ENCODE assay signal across 14 mouse cellular contexts in genomic region chr7:29725461-29726142, GRCm38 (mm10). TPM values are rescaled to one million over a fixed set of nuclear protein-coding genes. Genes with fewer than 3 reads are reported as not detected.
DNase-seq lines count a peak whose midpoint lies in the region; ATAC-seq and TF ChIP-seq lines count a peak whose summit lies in the region.
"Not testable (repeated sequence)": the region's sequence is repeated elsewhere in the genome, so short reads cannot be mapped to it uniquely, and the experiment has no call there.
"Had no signal": no experiment of that assay in that cellular context is flagged by ENCODE, and none has a peak within 500 bp of the region (broad histone marks: within the 10 kb centered on the region; RNA-seq: fewer than 3 reads in every experiment).

No protein-coding gene starts in this region.

- peak; percentile 6 for DNase-seq in MEL (ENCODE audit: low read depth, low spot score)
- DNase-seq in embryo, embryonic 11.5 days (ENCODE audit: low read depth, low spot score), result peak; percentile 14
- DNase-seq in limb, embryonic 11.5 days (ENCODE audit: low spot score), result peak; percentile 29
- peak; percentile 4 for DNase-seq in lung, postnatal 0 days (ENCODE audit: low spot score)
- peak; percentile 31 for DNase-seq in neural tube, embryonic 11.5 days (ENCODE audit: low spot score)
- DNase-seq in testis, postnatal 10 days (ENCODE audit: low spot score), result peak; percentile 61

- not testable (repeated sequence) for H3K27me3 ChIP-seq in MEL (ENCODE audit: control insufficient read depth in 1 of 2, insufficient read depth in 2 of 2, low read length in 2 of 2); hindbrain, embryonic 15.5 days; limb, embryonic 11.5 days (ENCODE audit: control insufficient read depth, insufficient read depth, low read length); lung, postnatal 0 days (replicated peaks; ENCODE audit: insufficient read depth, low read length); neural tube, embryonic 11.5 days (ENCODE audit: control insufficient read depth, insufficient read depth, low read length)

- peak; percentile 65 for ATAC-seq in granulocyte monocyte progenitor cell, adult 5-6 weeks (replicated peaks; ENCODE audit: poor library complexity, severe bottlenecking)
- ATAC-seq in hindbrain, embryonic 15.5 days (ENCODE audit: low FRiP score, low read depth); limb, embryonic 11.5 days (ENCODE audit: insufficient number of reproducible peaks, low FRiP score, low TSS enrichment, low read depth); lung, postnatal 0 days; neural tube, embryonic 11.5 days (ENCODE audit: insufficient read depth, low FRiP score, low TSS enrichment): not testable (repeated sequence)

- H3K9ac ChIP-seq in MEL (ENCODE audit: control insufficient read depth, low read depth, low read length, poor library complexity, severe bottlenecking); hindbrain, embryonic 15.5 days; limb, embryonic 11.5 days (ENCODE audit: low read length); lung, postnatal 0 days (replicated peaks; ENCODE audit: low read depth); neural tube, embryonic 11.5 days (ENCODE audit: low read length): not testable (repeated sequence)

- not testable (repeated sequence) for H3K4me1 ChIP-seq in MEL (ENCODE audit: control insufficient read depth in 1 of 2, insufficient read depth in 2 of 2, low read length in 2 of 2); hindbrain, embryonic 15.5 days (replicated peaks); limb, embryonic 11.5 days (ENCODE audit: control insufficient read depth, insufficient read depth, low read length); lung, postnatal 0 days (ENCODE audit: insufficient read depth, low read depth, low read length); neural tube, embryonic 11.5 days (ENCODE audit: control insufficient read depth, insufficient read depth, low read length)

- 33% methylated on average over 17 of the region's 17 CpGs for WGBS in hindbrain, embryonic 15.5 days
- 22% methylated on average over 16 of the region's 17 CpGs for WGBS in limb, embryonic 11.5 days
- 30% methylated on average over 16 of the region's 17 CpGs for WGBS in lung, postnatal 0 days
- 32% methylated on average over 16 of the region's 17 CpGs for WGBS in neural tube, embryonic 11.5 days

- TF ChIP-seq EP300 in MEL (IDR thresholded peaks at IDR 0.05; ENCODE audit: low read depth in 1 of 2, low read length in 2 of 2); lung, postnatal 0 days (IDR thresholded peaks at IDR 0.05): not testable (repeated sequence)

- TF ChIP-seq RAD21 in MEL (IDR thresholded peaks at IDR 0.05; ENCODE audit: low read depth, low read length), result not testable (repeated sequence)

- TF ChIP-seq CTCF in MEL (IDR thresholded peaks at IDR 0.05 in 2 of 3, conservative IDR thresholded peaks at IDR 0.05 in 1 of 3; ENCODE audit: control insufficient read depth in 1 of 3, insufficient read depth in 1 of 3, low read depth in 2 of 3, low read length in 3 of 3, poor library complexity in 1 of 3, severe bottlenecking in 1 of 3); lung, postnatal 0 days (IDR thresholded peaks at IDR 0.05): not testable (repeated sequence)

- H3K4me2 ChIP-seq in hindbrain, embryonic 15.5 days, result peak overlapping the region; percentile 1; the same call in 1 of the 2 replicates
- not testable (repeated sequence) for H3K4me2 ChIP-seq in limb, embryonic 11.5 days (ENCODE audit: low read depth, severe bottlenecking); lung, postnatal 0 days (replicated peaks; ENCODE audit: low read depth, low read length); neural tube, embryonic 11.5 days (ENCODE audit: low read depth)

- not testable (repeated sequence) for H3K9me3 ChIP-seq in MEL (replicated peaks; ENCODE audit: insufficient read depth, low read length); hindbrain, embryonic 15.5 days; limb, embryonic 11.5 days (ENCODE audit: control insufficient read depth, low read length); lung, postnatal 0 days (ENCODE audit: low read length); neural tube, embryonic 11.5 days (ENCODE audit: control insufficient read depth, low read length)

- not testable (repeated sequence) for H3K27ac ChIP-seq in MEL (ENCODE audit: control insufficient read depth, low read depth, low read length); hindbrain, embryonic 15.5 days (replicated peaks); limb, embryonic 11.5 days (replicated peaks; ENCODE audit: low read depth, low read length); lung, postnatal 0 days (ENCODE audit: low read length); neural tube, embryonic 11.5 days (ENCODE audit: low read depth, low read length)

- not testable (repeated sequence) for H3K36me3 ChIP-seq in MEL (ENCODE audit: control insufficient read depth in 1 of 2, insufficient read depth in 2 of 2, low read length in 2 of 2); hindbrain, embryonic 15.5 days; limb, embryonic 11.5 days (ENCODE audit: control insufficient read depth, insufficient read depth, low read length); lung, postnatal 0 days (ENCODE audit: insufficient read depth, low read length); neural tube, embryonic 11.5 days (ENCODE audit: control insufficient read depth, insufficient read depth, low read length)

- H3K79me2 ChIP-seq in MEL (ENCODE audit: control insufficient read depth, insufficient read depth, low read length, poor library complexity), result not testable (repeated sequence)

- TF ChIP-seq POLR2A in MEL (IDR thresholded peaks at IDR 0.05; ENCODE audit: control insufficient read depth in 1 of 2, insufficient read depth in 1 of 2, low read depth in 1 of 2, low read length in 2 of 2, poor library complexity in 1 of 2), result not testable (repeated sequence)

- H3K4me3 ChIP-seq in MEL (ENCODE audit: control insufficient read depth in 1 of 2, insufficient read depth in 1 of 2, low read depth in 2 of 2, low read length in 2 of 2); hindbrain, embryonic 15.5 days; limb, embryonic 11.5 days (ENCODE audit: low read depth, low read length); lung, postnatal 0 days (ENCODE audit: low read depth, low read length); neural tube, embryonic 11.5 days (ENCODE audit: low read depth, low read length): not testable (repeated sequence)

RNA-seq across cellular contexts. Expression of gene Catsperg2, which starts 1.2 kb away (rescaled TPM):
- not detected in 2 replicates for total RNA-seq in MEL (2012; rRNA removed)
- not detected for polyA plus RNA-seq in MEL (2012; ENCODE audit: insufficient read depth in 1 of 2, insufficient read length in 2 of 2, low read depth in 1 of 2, low replicate concordance in 2 of 2, missing spikeins in 1 of 2)
- total RNA-seq in granulocyte monocyte progenitor cell, adult 5-6 weeks (2014; fragmentation: Nextera tagmentation), result not detected in 2 replicates
- total RNA-seq in granulocyte monocyte progenitor cell, adult 5-6 weeks (2017), result not detected in 2 replicates
- 0.29 and 0.60 TPM in 2 replicates for polyA plus RNA-seq in hindbrain, embryonic 15.5 days (2015; fragmentation: Nextera tagmentation; extraction: Ambion mirVana)
- polyA plus RNA-seq in limb, embryonic 11.5 days (2014; fragmentation: Nextera tagmentation; extraction: Ambion mirVana), result not detected in 2 replicates
- polyA plus RNA-seq in lung, postnatal 0 days (2015; fragmentation: Nextera tagmentation; extraction: Ambion mirVana), result not detected in 2 replicates
- polyA plus RNA-seq in neural tube, embryonic 11.5 days (2014; fragmentation: Nextera tagmentation; extraction: Ambion mirVana), result not detected in 2 replicates
- total RNA-seq: gastrocnemius, postnatal 14 days had no signal
- polyA plus RNA-seq: cerebellum, adult 2 months; heart, postnatal 0 days; intestine, embryonic 14.5 days; liver, embryonic 13.5 days; macrophage had no signal

RNA-seq across cellular contexts. Expression of gene Zfp84, which starts 42.8 kb away (rescaled TPM):
- 7.0 and 8.1 TPM in 2 replicates for total RNA-seq in MEL (2012; rRNA removed)
- polyA plus RNA-seq in MEL (2012; ENCODE audit: insufficient read depth in 1 of 2, insufficient read length in 2 of 2, low read depth in 1 of 2, low replicate concordance in 2 of 2, missing spikeins in 1 of 2), result 1 to 10 TPM in 1 of 2 experiments, not detected in 1; 4.7 TPM
- total RNA-seq in granulocyte monocyte progenitor cell, adult 5-6 weeks (2014; fragmentation: Nextera tagmentation), result 13.8 and 16.9 TPM in 2 replicates
- 19.3 and 21.4 TPM in 2 replicates for total RNA-seq in granulocyte monocyte progenitor cell, adult 5-6 weeks (2017)
- 13.8 and 14.6 TPM in 2 replicates for polyA plus RNA-seq in hindbrain, embryonic 15.5 days (2015; fragmentation: Nextera tagmentation; extraction: Ambion mirVana)
- polyA plus RNA-seq in limb, embryonic 11.5 days (2014; fragmentation: Nextera tagmentation; extraction: Ambion mirVana), result 13.6 and 13.8 TPM in 2 replicates
- polyA plus RNA-seq in lung, postnatal 0 days (2015; fragmentation: Nextera tagmentation; extraction: Ambion mirVana), result 6.9 and 7.9 TPM in 2 replicates
- polyA plus RNA-seq in neural tube, embryonic 11.5 days (2014; fragmentation: Nextera tagmentation; extraction: Ambion mirVana), result 15.3 and 19.4 TPM in 2 replicates

RNA-seq across cellular contexts. Expression of gene Zfp30, which starts 58.2 kb away (rescaled TPM):
- 1.4 and 1.5 TPM in 2 replicates for total RNA-seq in MEL (2012; rRNA removed)
- polyA plus RNA-seq in MEL (2012; ENCODE audit: insufficient read depth in 1 of 2, insufficient read length in 2 of 2, low read depth in 1 of 2, low replicate concordance in 2 of 2, missing spikeins in 1 of 2), result 1 to 10 TPM in 1 of 2 experiments, not detected in 1; 2.7 TPM
- total RNA-seq in granulocyte monocyte progenitor cell, adult 5-6 weeks (2014; fragmentation: Nextera tagmentation), result 0.36 TPM in 1 of 2 replicates, not detected in the other
- 0.69 and 0.93 TPM in 2 replicates for total RNA-seq in granulocyte monocyte progenitor cell, adult 5-6 weeks (2017)
- polyA plus RNA-seq in hindbrain, embryonic 15.5 days (2015; fragmentation: Nextera tagmentation; extraction: Ambion mirVana), result 12.0 and 12.7 TPM in 2 replicates
- 8.9 and 9.0 TPM in 2 replicates for polyA plus RNA-seq in limb, embryonic 11.5 days (2014; fragmentation: Nextera tagmentation; extraction: Ambion mirVana)
- 4.0 and 5.0 TPM in 2 replicates for polyA plus RNA-seq in lung, postnatal 0 days (2015; fragmentation: Nextera tagmentation; extraction: Ambion mirVana)
- 9.1 and 9.8 TPM in 2 replicates for polyA plus RNA-seq in neural tube, embryonic 11.5 days (2014; fragmentation: Nextera tagmentation; extraction: Ambion mirVana)

Comparison
In these comparisons a context has a peak if more than half of its experiments do, and no peak if none do; other contexts are left out.
1. DNase-seq: peak in every context shown above with its lines; median percentile 61 in testis, postnatal 10 days; 31 in neural tube, embryonic 11.5 days; 29 in limb, embryonic 11.5 days; 14 in embryo, embryonic 11.5 days; 6 in MEL; 4 in lung, postnatal 0 days.